Mouse (Mus musculus) C2C12 (cell line): ENCODE measurements around the gene Diras1.

Source experiments
- CEBPB ChIP-seq: IDR thresholded peaks from one replicate; pipeline ENCODE4 v1.6.1; 2011; ENCODE audit warnings: low read depth, mild to moderate bottlenecking, control low read depth, moderate library complexity
- CTCF ChIP-seq: IDR thresholded peaks from one replicate; pipeline ENCODE4 v1.5.1; 2011; ENCODE audit not compliant: control insufficient read depth, insufficient read depth, insufficient read length
- FOSL1 ChIP-seq: IDR thresholded peaks from one replicate; pipeline ENCODE4 v1.8.0; 2011; ENCODE audit warnings: mild to moderate bottlenecking, low read length; ENCODE audit not compliant: poor library complexity, insufficient read depth, severe bottlenecking
- MAX ChIP-seq: IDR thresholded peaks from one replicate; pipeline ENCODE4 v1.6.1; 2011; ENCODE audit warnings: mild to moderate bottlenecking, control low read depth
- MYOD1 ChIP-seq: IDR thresholded peaks from one replicate; pipeline ENCODE4 v1.6.1; 2011; ENCODE audit warnings: low read depth; ENCODE audit not compliant: control insufficient read depth, insufficient read length
- MYOG ChIP-seq: IDR thresholded peaks from one replicate; pipeline ENCODE4 v1.6.1; 2011; ENCODE audit not compliant: control insufficient read depth, insufficient read length; ENCODE audit errors: extremely low read depth
- USF1 ChIP-seq: IDR thresholded peaks from one replicate; pipeline ENCODE4 v1.6.1; 2011; ENCODE audit warnings: low read depth, mild to moderate bottlenecking, control low read depth, moderate library complexity

DNA sequence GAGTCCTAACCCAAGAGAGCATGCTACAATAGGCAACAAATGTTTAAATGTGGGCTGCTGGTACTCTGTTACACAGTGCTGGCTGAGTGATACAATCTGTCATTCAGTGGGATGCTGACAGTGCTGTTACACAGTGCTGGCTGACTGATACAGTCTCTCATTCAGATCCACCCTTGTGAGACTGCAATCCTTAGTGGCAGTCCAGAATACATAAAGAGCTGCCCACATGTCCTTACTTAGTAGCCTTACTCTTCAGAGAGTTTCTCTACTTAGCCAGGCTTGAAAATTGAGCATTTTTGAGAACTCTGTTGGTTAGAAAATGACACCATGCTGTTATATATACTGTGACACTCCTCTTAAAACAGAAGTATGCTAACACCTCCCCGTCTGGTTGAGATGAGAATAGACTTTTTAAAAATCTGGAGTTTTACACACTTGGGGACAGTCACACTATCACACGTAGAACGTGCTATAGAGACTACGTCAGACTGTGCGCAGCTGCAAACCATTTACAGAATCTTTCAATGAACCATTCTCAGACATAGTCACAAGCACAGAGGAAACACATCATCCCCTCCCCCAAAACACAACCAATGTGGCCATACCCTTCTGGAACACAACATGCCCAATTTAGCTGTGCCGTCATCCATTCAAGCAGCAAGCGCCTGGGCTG is 19.3 kb downstream of the Diras1 start:
- no peak for TF ChIP-seq CTCF
- no peak for TF ChIP-seq MAX
- no peak for TF ChIP-seq CEBPB
- TF ChIP-seq MYOD1 = no peak
- TF ChIP-seq FOSL1 = no peak
- TF ChIP-seq USF1 = no peak
- no peak for TF ChIP-seq MYOG
